Mouse (Mus musculus) monocyte, adult 59 days (primary cell): Measurements from ENCODE around the gene 1700084M14Rik. TPM values are rescaled to one million over a fixed set of nuclear protein-coding genes. Genes with fewer than 3 reads are reported as not detected.

Source experiments
- total RNA-seq, 2 experiments: library from RNA; stranded (reverse); gene quantifications; one replicate each; pipeline ENCODE4 v1.2.4; 2023

Gene 1700084M14Rik
- total RNA-seq = not detected

GRCm38 (mm10) chrX:91575811-91576210 lies at the start of gene 1700084M14Rik:
Gene 1700084M14Rik (minus strand): TSS chrX:91575911.

Other genes starting within 250 kb of the 1700084M14Rik start
- not detected for gene Mageb2, start 244.2 kb downstream of the 1700084M14Rik start, total RNA-seq
- gene Gm5072, start 183.4 kb downstream of the 1700084M14Rik start, total RNA-seq = not detected
- gene Gm8914, start 95.8 kb downstream of the 1700084M14Rik start, total RNA-seq = not detected
- not detected for gene Gm14781, start 56.3 kb upstream of the 1700084M14Rik start, total RNA-seq
- gene Mageb5, start 207.1 kb upstream of the 1700084M14Rik start, total RNA-seq = not detected